Mouse (Mus musculus) CD8-positive naive resting alpha-beta T cell, adult 2 months (primary cell): Measurements from ENCODE around the gene Zfp524.
"Not testable (repeated sequence)": the region's sequence is repeated elsewhere in the genome, so short reads cannot be mapped to it uniquely, and the experiment has no call there.

Source experiments
- DNase-seq, 2 experiments: peaks; one replicate each; pipeline ENCODE4 v3.0.0; 2022; ENCODE audit warnings: low read depth in 2 of 2, low spot score in 2 of 2

The Zfp524 gene

GRCm38 (mm10) chr7:5015118-5016001 lies 1.1 kb downstream of the Zfp524 start, which contains the start of gene Gm44973:
Gm44973 (plus strand) TSS chr7:5015496.
- peak; percentile 82 to 89 for DNase-seq

- no peak for DNase-seq
Measured at GRCm38 (mm10) chr7:5016057-5016456, 1.8 kb downstream of the Zfp524 start.

- no peak for DNase-seq
Measured at GRCm38 (mm10) chr7:5016920-5017319, 2.7 kb downstream of the Zfp524 start.

- peak in 1 of 2 experiments; percentile 37 for DNase-seq
Measured at GRCm38 (mm10) chr7:5017352-5017751, 3.1 kb downstream of the Zfp524 start.

- DNase-seq: no peak
Measured at GRCm38 (mm10) chr7:5017931-5018330, 3.7 kb downstream of the Zfp524 start.

GRCm38 (mm10) chr7:5019576-5019975 lies 5.4 kb downstream of the Zfp524 start:
- not testable (repeated sequence) for DNase-seq

- DNase-seq: peak; percentile 98 to 99
Measured at GRCm38 (mm10) chr7:5020000-5020681, 5.9 kb downstream of the Zfp524 start, which contains the start of the genes Zfp865 and Ccdc106. Zfp865 (plus strand) TSS chr7:5020376. Ccdc106 (plus strand) TSS chr7:5020553.

GRCm38 (mm10) chr7:5020685-5021084 lies 6.5 kb downstream of the Zfp524 start:
- DNase-seq: no peak

GRCm38 (mm10) chr7:5021197-5021596 lies 7.0 kb downstream of the Zfp524 start:
- no peak for DNase-seq

GRCm38 (mm10) chr7:5029543-5029942 lies 15.3 kb downstream of the Zfp524 start:
- DNase-seq: no peak

- DNase-seq: no peak
Measured at GRCm38 (mm10) chr7:5029946-5030345, 15.7 kb downstream of the Zfp524 start.

- DNase-seq: no peak
Measured at GRCm38 (mm10) chr7:5030554-5031275, 16.5 kb downstream of the Zfp524 start.

GRCm38 (mm10) chr7:5031496-5031895 lies 17.3 kb downstream of the Zfp524 start:
- no peak for DNase-seq

GRCm38 (mm10) chr7:5033818-5034217 lies 19.6 kb downstream of the Zfp524 start, which contains the start of gene 4632433K11Rik:
4632433K11Rik (plus strand) TSS chr7:5034118.
- no peak for DNase-seq

- no peak for DNase-seq
Measured at GRCm38 (mm10) chr7:5035628-5036027, 21.4 kb downstream of the Zfp524 start.

GRCm38 (mm10) chr7:5036136-5036535 lies 21.9 kb downstream of the Zfp524 start:
- DNase-seq: no peak

GRCm38 (mm10) chr7:5037026-5037425 lies 22.8 kb downstream of the Zfp524 start:
- no peak for DNase-seq

GRCm38 (mm10) chr7:5037467-5037866 lies 23.3 kb downstream of the Zfp524 start:
- no peak for DNase-seq

- DNase-seq: peak; percentile 90 to 93
Measured at GRCm38 (mm10) chr7:5038109-5038732, 24.0 kb downstream of the Zfp524 start, which contains the start of gene Zfp784. Zfp784 (minus strand) TSS chr7:5038446.

- no peak for DNase-seq
Measured at GRCm38 (mm10) chr7:5038940-5039339, 24.7 kb downstream of the Zfp524 start.

GRCm38 (mm10) chr7:5044981-5045380 lies 30.8 kb downstream of the Zfp524 start:
- no peak for DNase-seq
